Mouse (Mus musculus) spleen, embryonic (tissue): Measurements from ENCODE around the gene Odf4.

ENCODE experiments used
- CTCF ChIA-PET: fragments of 350-600 bp; sonication (Branson Sonifier 250); formaldehyde crosslinking; loops from one replicate; lab custom pipeline; 2022; lab: Charles Lee

Odf4 gene

GRCm38 (mm10) chr11:68874841-68875240, 52.0 kb downstream of the Odf4 start:
- CTCF ChIA-PET, result interaction anchor here (0.6 to 0.7 kb wide), 3 partner anchors 16 to 1715 kb away, joined by 3 to 11 read pairs (median 5); no protein-coding TSS in a partner anchor
